Mouse (Mus musculus) kidney, adult 2 months (tissue): ENCODE results near the gene Ppm1f.

Source experiments
- CTCF ChIP-seq: fragments of 200-500 bp; conservative IDR thresholded peaks from 2 replicates; pipeline ENCODE4 v1.5.1; 2011; ENCODE audit warnings: low read depth, mild to moderate bottlenecking, control low read depth, low read length, moderate library complexity, mixed read lengths; ENCODE audit not compliant: insufficient read depth, insufficient read length
- POLR2A ChIP-seq: fragments of 200-500 bp; IDR thresholded peaks from one replicate; pipeline ENCODE4 v1.6.1; 2011; ENCODE audit warnings: low read depth, low read length, control low read depth

- peak; percentile 97 for TF ChIP-seq CTCF
- no peak for TF ChIP-seq POLR2A
These were observed 15.7 kb downstream of the Ppm1f start for GRCm38 (mm10) chr16:16911641-16912597.
